Mouse (Mus musculus): ENCODE data around the gene Wdr35.

DNA sequence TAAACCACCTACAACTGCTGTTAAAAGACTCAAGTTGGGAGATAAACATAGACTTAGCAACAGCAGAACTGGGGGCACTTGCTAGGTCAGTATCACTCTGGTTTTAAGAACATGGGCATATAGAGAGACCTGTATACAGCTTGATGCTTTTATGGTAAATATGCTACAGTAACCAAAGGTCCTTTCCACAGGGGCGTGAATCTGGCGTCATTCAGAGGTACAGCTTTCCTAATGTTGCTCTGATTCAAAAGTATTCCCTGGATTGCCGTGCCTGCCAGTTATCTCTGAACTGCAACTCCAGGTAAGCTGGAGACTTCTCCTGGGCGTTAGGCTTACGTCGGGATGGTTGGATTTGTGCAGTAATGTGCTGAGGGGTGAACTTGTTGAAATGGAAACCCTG lies 34.1 kb downstream of the Wdr35 start:
- TF ChIP-seq MXI1 (IDR thresholded peaks at IDR 0.05; ENCODE audit: low read depth, low read length) (no peak), CTCF (conservative IDR thresholded peaks at IDR 0.05 in 1 of 2, IDR thresholded peaks at IDR 0.05 in 1 of 2; ENCODE audit: low read depth in 2 of 2, low read length in 2 of 2) (no peak), SMC3 (IDR thresholded peaks at IDR 0.05; ENCODE audit: low read depth, low read length) (no peak), MAX (IDR thresholded peaks at IDR 0.05; ENCODE audit: low read length) (no peak), RCOR1 (conservative IDR thresholded peaks at IDR 0.05; ENCODE audit: low read depth, low read length) (no peak), MEF2A (IDR thresholded peaks at IDR 0.05; ENCODE audit: borderline replicate concordance, low read depth, low read length) (no peak)

Data from CH12.LX (cell line).